Mouse (Mus musculus) bone marrow, adult 2 months (tissue): ENCODE measurements around the gene Zmym6.

Experiments used
- CTCF ChIP-seq: fragments of 200-500 bp; IDR thresholded peaks from 2 replicates; pipeline ENCODE4 v1.5.1; 2011; ENCODE audit warnings: low read length, control low read depth; ENCODE audit not compliant: control insufficient read depth, insufficient read depth
- POLR2A ChIP-seq: fragments of 200-500 bp; IDR thresholded peaks from 2 replicates; pipeline ENCODE4 v1.6.1; 2011; ENCODE audit warnings: low read depth, mild to moderate bottlenecking, control low read depth, low read length, borderline replicate concordance; ENCODE audit not compliant: control insufficient read depth

- TF ChIP-seq POLR2A: no peak
- no peak for TF ChIP-seq CTCF
Measured at GRCm38 (mm10) chr4:127039871-127040483, 37.2 kb upstream of the Zmym6 start.
